Mouse (Mus musculus): ENCODE data around the gene Csrp2.

GRCm38 (mm10) chr10:110921890-110922289 lies 2.3 kb downstream of the Csrp2 start:
- TF ChIP-seq ZNF384 (IDR thresholded peaks at IDR 0.05; ENCODE audit: low read depth, low read length) (no peak), HCFC1 (IDR thresholded peaks at IDR 0.05; ENCODE audit: borderline replicate concordance, insufficient read depth, low read length) (no peak)
